Mouse (Mus musculus) ES-E14 (cell line): Measurements from ENCODE around the gene Kirrel3.

Experiments
- CHD2 ChIP-seq: IDR thresholded peaks from 2 replicates; pipeline ENCODE4 v1.6.1; 2014; ENCODE audit warnings: mild to moderate bottlenecking, low read depth, low read length, inconsistent platforms
- HCFC1 ChIP-seq: IDR thresholded peaks from 2 replicates; pipeline ENCODE4 v1.6.1; 2012; ENCODE audit warnings: low read length, inconsistent platforms, borderline replicate concordance; ENCODE audit not compliant: insufficient read depth
- MAFK ChIP-seq: IDR thresholded peaks from 2 replicates; pipeline ENCODE4 v1.6.1; 2014; ENCODE audit warnings: mild to moderate bottlenecking, low read depth, low read length, inconsistent platforms; ENCODE audit not compliant: insufficient read depth
- ZNF384 ChIP-seq: IDR thresholded peaks from 2 replicates; pipeline ENCODE4 v1.6.1; 2012; ENCODE audit warnings: low read depth, low read length, inconsistent platforms

DNA sequence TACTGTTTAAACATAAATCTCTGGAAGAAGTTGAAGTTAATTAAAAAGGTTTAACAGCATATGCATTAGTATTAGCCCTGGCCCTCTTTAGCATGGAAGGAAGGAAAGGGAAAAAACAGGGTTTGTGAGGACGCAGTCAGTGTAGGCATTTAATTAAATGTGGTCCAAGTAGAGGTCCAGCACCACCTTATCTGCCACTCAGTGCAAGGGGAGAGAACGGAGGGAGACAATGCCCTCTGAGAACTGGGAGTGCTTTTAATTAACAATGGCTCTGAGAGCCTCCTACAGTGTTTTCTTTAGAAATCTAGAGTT is 339.4 kb downstream of the Kirrel3 start:
- TF ChIP-seq ZNF384 (no peak), HCFC1 (no peak), MAFK (no peak), CHD2 (no peak)
